Mouse (Mus musculus): Measurements from ENCODE around the gene Prmt6. TPM values are rescaled to one million over a fixed set of nuclear protein-coding genes. Genes with fewer than 3 reads are reported as not detected.
A peak's percentile ranks its signal among the peaks of the same experiment; 100 is the strongest.

Gene Prmt6
- 13.9 TPM for polyA plus RNA-seq (2012; fragmentation: generic; extraction: Trizol)

DNA sequence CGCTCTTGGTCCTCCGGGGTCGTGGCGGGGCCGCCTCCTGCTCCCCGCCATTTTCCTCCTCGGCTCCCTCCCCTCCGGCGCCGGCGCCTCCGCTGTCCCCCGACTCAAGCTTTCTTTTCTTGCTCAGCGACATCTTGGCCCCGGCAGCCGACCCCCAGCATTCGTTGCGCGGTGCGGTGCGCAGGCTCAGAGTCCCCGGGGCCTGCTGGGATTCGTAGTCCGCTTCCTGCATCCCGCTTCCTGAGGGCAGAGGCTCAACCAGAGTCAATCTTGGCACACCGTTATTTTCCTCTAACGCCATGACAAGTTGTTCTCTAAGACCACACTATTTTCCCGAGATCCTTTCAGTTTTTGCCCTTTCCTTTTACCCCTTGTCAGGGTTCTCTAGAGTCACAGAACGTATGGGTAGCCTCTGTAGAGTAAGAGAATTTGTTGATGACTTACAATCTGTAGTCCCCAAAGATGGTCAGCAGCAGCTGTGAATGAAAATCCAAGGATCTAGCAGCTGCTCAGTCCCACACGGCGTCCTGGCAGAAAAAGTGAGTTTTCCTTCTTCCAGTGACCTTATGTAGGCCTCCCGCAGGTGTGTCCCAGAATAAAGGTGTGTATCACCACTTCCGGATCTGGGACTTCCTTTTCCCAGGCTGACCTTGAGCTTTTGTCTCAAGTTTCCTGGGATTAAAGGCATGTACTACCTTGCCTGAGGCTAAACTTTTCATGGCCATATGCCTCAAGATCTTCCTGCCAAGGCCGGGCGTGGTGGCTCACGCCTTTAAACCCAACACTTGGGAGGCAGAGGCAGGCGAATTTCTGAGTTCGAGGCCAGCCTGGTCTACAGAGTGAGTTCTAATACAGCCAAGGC is at the start of gene Prmt6:
Gene Prmt6, minus strand, starts transcription at position 160 of the 862 bp plus-strand sequence.
- H3K4me2 ChIP-seq (ENCODE audit: low read depth) = peak within 1 kb of the TSS; percentile 82
- H3K4me3 ChIP-seq = peak within 1 kb of the TSS; percentile 96
- no peaks in the 10 kb centered on the region for H3K36me3 ChIP-seq (ENCODE audit: control insufficient read depth, insufficient read depth)
- peaks cover 15% of the 10 kb centered on the region for H3K79me2 ChIP-seq (ENCODE audit: control insufficient read depth, insufficient read depth)
- no peaks in the 10 kb centered on the region for H3K27me3 ChIP-seq (ENCODE audit: control insufficient read depth, insufficient read depth, insufficient read length)
- peak within 1 kb of the TSS; percentile 56 for H3ac ChIP-seq (ENCODE audit: control insufficient read depth, insufficient read length)
- TF ChIP-seq POLR2A (IDR thresholded peaks at IDR 0.05; ENCODE audit: insufficient read length, low read depth) (peak; percentile 8), TCF3 (IDR thresholded peaks at IDR 0.05; ENCODE audit: insufficient read length, low read depth) (no peak), MYOG (IDR thresholded peaks at IDR 0.05; ENCODE audit: control insufficient read depth in 1 of 3, insufficient read depth in 1 of 3, insufficient read length in 2 of 3, low read depth in 2 of 3) (peak in 1 of 3 experiments; percentile 23), MYOD1 (IDR thresholded peaks at IDR 0.05; ENCODE audit: control insufficient read depth in 1 of 3, insufficient read length in 2 of 3, low read depth in 2 of 3) (peak; percentile 51 to 84 (median 81)), TCF12 (IDR thresholded peaks at IDR 0.05; ENCODE audit: insufficient read depth, poor library complexity, severe bottlenecking) (peak; percentile 23), USF1 (IDR thresholded peaks at IDR 0.05; ENCODE audit: low read depth) (no peak)

GRCm38 (mm10) chr3:110290485-110291045 is 39.8 kb upstream of the Prmt6 start:
- Histone ChIP-seq H3K36me3 (ENCODE audit: control insufficient read depth, insufficient read depth) (no peaks in the 10 kb centered on the region), H3K27me3 (ENCODE audit: control insufficient read depth, insufficient read depth, insufficient read length) (no peaks in the 10 kb centered on the region), H3ac (ENCODE audit: control insufficient read depth, insufficient read length) (no peak overlapping the region), H3K4me2 (ENCODE audit: low read depth) (peak overlapping the region; percentile 59), H3K79me2 (ENCODE audit: control insufficient read depth, insufficient read depth) (no peaks in the 10 kb centered on the region), H3K4me3 (no peak overlapping the region)
- TF ChIP-seq POLR2AphosphoS2 (IDR thresholded peaks at IDR 0.05; ENCODE audit: insufficient read length, low read depth) = no peak
- TF ChIP-seq POLR2A (IDR thresholded peaks at IDR 0.05; ENCODE audit: insufficient read length, low read depth) = no peak
- no peak for TF ChIP-seq REST (IDR thresholded peaks at IDR 0.05; ENCODE audit: insufficient read depth, insufficient read length)
- no peak for TF ChIP-seq MYOD1 (IDR thresholded peaks at IDR 0.05; ENCODE audit: control insufficient read depth in 1 of 3, insufficient read length in 2 of 3, low read depth in 2 of 3)
- no peak for TF ChIP-seq TCF3 (IDR thresholded peaks at IDR 0.05; ENCODE audit: insufficient read length, low read depth)
- no peak for TF ChIP-seq USF1 (IDR thresholded peaks at IDR 0.05; ENCODE audit: low read depth)
- TF ChIP-seq E2F4 (IDR thresholded peaks at IDR 0.05; ENCODE audit: insufficient read depth) = no peak
- no peak for TF ChIP-seq TCF12 (IDR thresholded peaks at IDR 0.05; ENCODE audit: insufficient read depth, poor library complexity, severe bottlenecking)
- no peak for TF ChIP-seq SRF (IDR thresholded peaks at IDR 0.05; ENCODE audit: control insufficient read depth, insufficient read length, low read depth)
- TF ChIP-seq MYOG (IDR thresholded peaks at IDR 0.05; ENCODE audit: control insufficient read depth in 1 of 3, insufficient read depth in 1 of 3, insufficient read length in 2 of 3, low read depth in 2 of 3) = no peak
- TF ChIP-seq CEBPB (IDR thresholded peaks at IDR 0.05; ENCODE audit: insufficient read depth, poor library complexity, severe bottlenecking) = no peak
- no peak for TF ChIP-seq MAX (IDR thresholded peaks at IDR 0.05; ENCODE audit: low read depth)

- TF ChIP-seq TCF3 (IDR thresholded peaks at IDR 0.05; ENCODE audit: insufficient read length, low read depth) (no peak), POLR2AphosphoS2 (IDR thresholded peaks at IDR 0.05; ENCODE audit: insufficient read length, low read depth) (no peak), CEBPB (IDR thresholded peaks at IDR 0.05; ENCODE audit: insufficient read depth, poor library complexity, severe bottlenecking) (no peak), MYOD1 (IDR thresholded peaks at IDR 0.05; ENCODE audit: control insufficient read depth in 1 of 3, insufficient read length in 2 of 3, low read depth in 2 of 3) (no peak), USF1 (IDR thresholded peaks at IDR 0.05; ENCODE audit: low read depth) (no peak), MYOG (IDR thresholded peaks at IDR 0.05; ENCODE audit: control insufficient read depth in 1 of 3, insufficient read depth in 1 of 3, insufficient read length in 2 of 3, low read depth in 2 of 3) (no peak), REST (IDR thresholded peaks at IDR 0.05; ENCODE audit: insufficient read depth, insufficient read length) (no peak), E2F4 (IDR thresholded peaks at IDR 0.05; ENCODE audit: insufficient read depth) (no peak), MAX (IDR thresholded peaks at IDR 0.05; ENCODE audit: low read depth) (no peak), SRF (IDR thresholded peaks at IDR 0.05; ENCODE audit: control insufficient read depth, insufficient read length, low read depth) (no peak), TCF12 (IDR thresholded peaks at IDR 0.05; ENCODE audit: insufficient read depth, poor library complexity, severe bottlenecking) (no peak), POLR2A (IDR thresholded peaks at IDR 0.05; ENCODE audit: insufficient read length, low read depth) (no peak)
These were observed 31.9 kb upstream of the Prmt6 start for GRCm38 (mm10) chr3:110282651-110283050.

GRCm38 (mm10) chr3:110267790-110268189 is 17.0 kb upstream of the Prmt6 start:
- H3K27me3 ChIP-seq (ENCODE audit: control insufficient read depth, insufficient read depth, insufficient read length) = no peaks in the 10 kb centered on the region
- H3K4me2 ChIP-seq (ENCODE audit: low read depth) = no peak overlapping the region
- no peak for TF ChIP-seq USF1 (IDR thresholded peaks at IDR 0.05; ENCODE audit: low read depth)
- TF ChIP-seq TCF3 (IDR thresholded peaks at IDR 0.05; ENCODE audit: insufficient read length, low read depth) = no peak
- TF ChIP-seq MYOD1 (IDR thresholded peaks at IDR 0.05; ENCODE audit: control insufficient read depth in 1 of 3, insufficient read length in 2 of 3, low read depth in 2 of 3) = no peak
- no peak for TF ChIP-seq MYOG (IDR thresholded peaks at IDR 0.05; ENCODE audit: control insufficient read depth in 1 of 3, insufficient read depth in 1 of 3, insufficient read length in 2 of 3, low read depth in 2 of 3)
- TF ChIP-seq MAX (IDR thresholded peaks at IDR 0.05; ENCODE audit: low read depth) = no peak
- no peak for TF ChIP-seq E2F4 (IDR thresholded peaks at IDR 0.05; ENCODE audit: insufficient read depth)
- no peak for TF ChIP-seq REST (IDR thresholded peaks at IDR 0.05; ENCODE audit: insufficient read depth, insufficient read length)
- H3K79me2 ChIP-seq (ENCODE audit: control insufficient read depth, insufficient read depth) = no peaks in the 10 kb centered on the region
- H3ac ChIP-seq (ENCODE audit: control insufficient read depth, insufficient read length) = no peak overlapping the region
- no peaks in the 10 kb centered on the region for H3K36me3 ChIP-seq (ENCODE audit: control insufficient read depth, insufficient read depth)
- H3K4me3 ChIP-seq = no peak overlapping the region

More at GRCm38 (mm10) chr3:110282651-110283050, 31.9 kb upstream of the Prmt6 start:
- H3K27me3 ChIP-seq (ENCODE audit: control insufficient read depth, insufficient read depth, insufficient read length) = no peaks in the 10 kb centered on the region
- no peak overlapping the region for H3K4me3 ChIP-seq
- H3K4me2 ChIP-seq (ENCODE audit: low read depth) = no peak overlapping the region
- no peaks in the 10 kb centered on the region for H3K36me3 ChIP-seq (ENCODE audit: control insufficient read depth, insufficient read depth)
- H3ac ChIP-seq (ENCODE audit: control insufficient read depth, insufficient read length) = no peak overlapping the region
- no peaks in the 10 kb centered on the region for H3K79me2 ChIP-seq (ENCODE audit: control insufficient read depth, insufficient read depth)
